Mouse (Mus musculus): ENCODE measurements around the gene Kcnq5.

DNA sequence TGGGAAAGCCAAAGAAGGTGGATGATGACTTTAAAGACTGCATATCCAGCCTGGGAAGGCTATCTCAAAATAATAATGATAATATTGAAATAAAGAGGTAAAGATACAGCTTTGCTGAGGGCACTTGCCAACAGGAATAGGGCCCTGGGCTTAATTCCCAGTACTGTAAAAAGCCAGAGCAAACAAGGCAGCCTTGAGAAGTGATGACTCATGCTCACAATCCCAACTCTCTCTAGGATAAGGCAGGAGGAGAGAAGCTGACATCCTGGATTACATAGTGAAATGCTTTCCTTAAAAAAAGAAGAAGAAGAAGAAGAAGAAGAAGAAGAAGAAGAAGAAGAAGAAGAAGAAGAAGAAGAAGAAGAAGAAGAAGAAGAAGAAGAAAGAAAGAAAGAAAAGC, 359.2 kb downstream of the Kcnq5 start:
- TF ChIP-seq CTCF (IDR thresholded peaks at IDR 0.05; ENCODE audit: borderline replicate concordance, insufficient read depth, low read depth, low read length): no peak
- no peak for TF ChIP-seq POLR2A (IDR thresholded peaks at IDR 0.05; ENCODE audit: borderline replicate concordance, insufficient read depth, low read length)
